Mouse (Mus musculus): ENCODE results near the gene Ube2m. TPM values are rescaled to one million over a fixed set of nuclear protein-coding genes. Genes with fewer than 3 reads are reported as not detected.

Ube2m gene
- polyA plus RNA-seq, 1 experiment, result 377 TPM

GRCm38 (mm10) chr7:12985724-12986123 lies 52.4 kb downstream of the Ube2m start:
- Histone ChIP-seq H3K27me3 (ENCODE audit: control insufficient read depth, insufficient read depth, low read length) (no peaks in the 10 kb centered on the region), H3K4me1 (ENCODE audit: control insufficient read depth, insufficient read depth, low read length) (peaks cover 2% of the 10 kb centered on the region), H3K4me3 (ENCODE audit: control insufficient read depth, low read depth, low read length) (no peak overlapping the region), H3K27ac (ENCODE audit: control insufficient read depth, insufficient read depth, low read depth, low read length) (no peak overlapping the region), H3K36me3 (ENCODE audit: control insufficient read depth, insufficient read depth, low read length) (no peaks in the 10 kb centered on the region; the same call in 1 of the 2 replicates)
- TF ChIP-seq CTCF (IDR thresholded peaks at IDR 0.05; ENCODE audit: control insufficient read depth, insufficient read depth, insufficient replicate concordance, low read depth, low read length), result no peak
- TF ChIP-seq POLR2A (IDR thresholded peaks at IDR 0.05; ENCODE audit: control insufficient read depth, low read depth, low read length), result no peak

Other genes starting within 250 kb of the Ube2m start
- 7.6 and 9.0 TPM in 2 replicates for gene Zscan18, start 234.6 kb downstream of the Ube2m start, polyA plus RNA-seq (2012; rRNA removed)
- 2.0 and 3.0 TPM in 2 replicates for gene Zfp329, start 219.4 kb downstream of the Ube2m start, polyA plus RNA-seq (2012; rRNA removed)
- 33.3 and 34.2 TPM in 2 replicates for gene Zfp110, start 203.5 kb downstream of the Ube2m start, polyA plus RNA-seq (2012; rRNA removed)
- 3.4 and 3.5 TPM in 2 replicates for gene Zfp128, start 157.1 kb downstream of the Ube2m start, polyA plus RNA-seq (2012; rRNA removed)
- gene Zscan22, start 140.5 kb downstream of the Ube2m start, polyA plus RNA-seq (2012; rRNA removed), result 19.0 and 20.7 TPM in 2 replicates
- gene Rps5, start 116.0 kb downstream of the Ube2m start, polyA plus RNA-seq (2012; rRNA removed), result 512 and 591 TPM in 2 replicates
- gene Rnf225, start 110.9 kb downstream of the Ube2m start, polyA plus RNA-seq (2012; rRNA removed), result 0.12 and 0.13 TPM in 2 replicates
- gene Zfp324, start 72.4 kb downstream of the Ube2m start, polyA plus RNA-seq (2012; rRNA removed), result 0.60 and 0.75 TPM in 2 replicates
- gene Zfp446, start 60.4 kb downstream of the Ube2m start, polyA plus RNA-seq (2012; rRNA removed), result 8.4 and 8.7 TPM in 2 replicates
- 0.06 and 0.14 TPM in 2 replicates for gene Slc27a5, start 40.1 kb downstream of the Ube2m start, polyA plus RNA-seq (2012; rRNA removed)
- 507 and 516 TPM in 2 replicates for gene Trim28, start 39.2 kb downstream of the Ube2m start, polyA plus RNA-seq (2012; rRNA removed)
- gene Zbtb45, start 28.2 kb downstream of the Ube2m start, polyA plus RNA-seq (2012; rRNA removed), result 4.3 and 5.6 TPM in 2 replicates
- 107 and 115 TPM in 2 replicates for gene Chmp2a, start 3.5 kb downstream of the Ube2m start, polyA plus RNA-seq (2012; rRNA removed)
- gene Mzf1, start 16.5 kb upstream of the Ube2m start, polyA plus RNA-seq (2012; rRNA removed), result 7.5 and 8.2 TPM in 2 replicates
- not detected in 2 replicates for gene Vmn1r85, start 56.9 kb upstream of the Ube2m start, polyA plus RNA-seq (2012; rRNA removed)
- not detected in 2 replicates for gene Vmn1r86, start 81.6 kb upstream of the Ube2m start, polyA plus RNA-seq (2012; rRNA removed)
- not detected in 2 replicates for gene Vmn1r87, start 101.9 kb upstream of the Ube2m start, polyA plus RNA-seq (2012; rRNA removed)
- not detected in 2 replicates for gene Vmn1r88, start 121.3 kb upstream of the Ube2m start, polyA plus RNA-seq (2012; rRNA removed)
- not detected in 2 replicates for gene Vmn1r89, start 174.7 kb upstream of the Ube2m start, polyA plus RNA-seq (2012; rRNA removed)
- 9.5 and 11.3 TPM in 2 replicates for gene Lig1, start 239.0 kb upstream of the Ube2m start, polyA plus RNA-seq (2012; rRNA removed)
- gene Zswim9, start 240.4 kb upstream of the Ube2m start, polyA plus RNA-seq (2012; rRNA removed), result 2.5 and 2.8 TPM in 2 replicates